Mouse (Mus musculus): ENCODE data around the gene Prpsap1.

DNA sequence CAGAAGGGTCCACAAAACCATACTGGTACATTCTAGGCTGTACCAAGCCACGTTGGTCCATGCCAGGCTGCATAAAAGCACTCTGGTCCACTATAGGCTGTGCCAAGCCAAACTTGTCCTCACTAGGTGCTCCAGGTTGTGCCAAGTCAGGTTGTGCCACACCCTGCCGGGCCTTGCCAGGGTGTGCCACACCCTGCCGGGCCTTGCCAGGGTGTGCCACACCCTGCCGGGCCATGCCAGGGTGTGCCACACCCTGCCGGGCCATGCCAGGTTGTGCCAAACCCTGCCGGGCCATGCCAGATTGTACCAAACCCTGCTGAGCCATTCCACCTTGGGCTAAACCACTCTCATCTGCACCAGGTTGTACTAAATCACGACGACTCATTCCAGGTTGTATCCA, 37.8 kb downstream of the Prpsap1 start:
- TF ChIP-seq CTCF (IDR thresholded peaks at IDR 0.05; ENCODE audit: borderline replicate concordance, insufficient read depth, low read depth, low read length) (no peak), POLR2A (IDR thresholded peaks at IDR 0.05; ENCODE audit: borderline replicate concordance, insufficient read depth, low read length) (no peak)
